Mouse (Mus musculus): ENCODE measurements at regions not wholly inside any gene's neighbourhood (a gene's known extent, or its start where the extent isn't known, plus 50 kb on each side); places are given as distances from the start of the nearest gene placed in this dataset.
"Not testable (repeated sequence)": the region's sequence is repeated elsewhere in the genome, so short reads cannot be mapped to it uniquely, and the experiment has no call there.

GRCm38 (mm10) chr4:49958275-49958674 lies 112.7 kb upstream of the Grin3a start:
- no peak for DNase-seq (ENCODE audit: low spot score in 2 of 2)
- intact Hi-C loops (cut with DNase I): loop anchor here (2.0 to 5.0 kb wide), 2 partner anchors 111 to 269 kb away; partner anchors contain the start of gene Grin3a

- intact Hi-C loops (cut with DNase I): loop anchor here (5.0 kb wide), 1 partner anchor 110 kb away; the partner anchor contains the start of gene Grin3a
- no peak for DNase-seq (ENCODE audit: low spot score in 2 of 2)
Observed at GRCm38 (mm10) chr4:49956855-49957254, 111.3 kb upstream of the Grin3a start.

GRCm38 (mm10) chr4:49946306-49946705 lies 100.8 kb upstream of the Grin3a start:
- no peak for DNase-seq (ENCODE audit: low spot score in 2 of 2)
- intact Hi-C loops (cut with DNase I): no loop called here

GRCm38 (mm10) chr4:49937471-49937870 lies 91.9 kb upstream of the Grin3a start:
- DNase-seq (ENCODE audit: low spot score in 2 of 2): no peak
- intact Hi-C loops (cut with DNase I): no loop called here

- DNase-seq (ENCODE audit: low spot score in 2 of 2); intact Hi-C loops (cut with DNase I): not testable (repeated sequence)
Observed at GRCm38 (mm10) chr4:49929636-49930035, 84.1 kb upstream of the Grin3a start.

GRCm38 (mm10) chr4:49927045-49927444 lies 81.5 kb upstream of the Grin3a start:
- DNase-seq (ENCODE audit: low spot score in 2 of 2): no peak
- intact Hi-C loops (cut with DNase I): no loop called here

- intact Hi-C loops (cut with DNase I): no loop called here
- DNase-seq (ENCODE audit: low spot score in 2 of 2): no peak
Observed at GRCm38 (mm10) chr4:49914221-49914620, 68.7 kb upstream of the Grin3a start.

- peak in 1 of 2 experiments; percentile 18 for DNase-seq (ENCODE audit: low spot score in 2 of 2)
- intact Hi-C loops (cut with DNase I): no loop called here
Observed at GRCm38 (mm10) chr4:49913636-49914035, 68.1 kb upstream of the Grin3a start.
